Mouse (Mus musculus) heart, adult 9 months (tissue): ENCODE results near the gene E130114P18Rik.
A peak's percentile ranks its signal among the peaks of the same experiment; 100 is the strongest.

Experiments used
- DNase-seq, 2 experiments: peaks; one replicate each; pipeline ENCODE4 v3.0.0; 2022; ENCODE audit warnings: low spot score in 2 of 2

E130114P18Rik gene

GRCm38 (mm10) chr4:97696684-97697615, 80.9 kb downstream of the E130114P18Rik start:
- DNase-seq = no peak

- DNase-seq = peak; percentile 40 to 64
These were observed 82.4 kb downstream of the E130114P18Rik start for GRCm38 (mm10) chr4:97695414-97696040.

GRCm38 (mm10) chr4:97693931-97694330, 83.9 kb downstream of the E130114P18Rik start:
- peak; percentile 72 to 80 for DNase-seq

GRCm38 (mm10) chr4:97693054-97693453, 84.8 kb downstream of the E130114P18Rik start:
- DNase-seq = no peak

- no peak for DNase-seq
These were observed 87.5 kb downstream of the E130114P18Rik start for GRCm38 (mm10) chr4:97690384-97690766.

GRCm38 (mm10) chr4:97689456-97690383, 88.2 kb downstream of the E130114P18Rik start:
- DNase-seq = peak; percentile 83 to 85

GRCm38 (mm10) chr4:97686020-97686419, 91.9 kb downstream of the E130114P18Rik start:
- no peak for DNase-seq

GRCm38 (mm10) chr4:97676579-97676937, 101.3 kb downstream of the E130114P18Rik start:
- no peak for DNase-seq

GRCm38 (mm10) chr4:97675741-97676578, 101.9 kb downstream of the E130114P18Rik start:
- DNase-seq = no peak

- peak; percentile 17 to 50 for DNase-seq
These were observed 103.9 kb downstream of the E130114P18Rik start for GRCm38 (mm10) chr4:97673854-97674510.

- DNase-seq = no peak
These were observed 105.4 kb downstream of the E130114P18Rik start for GRCm38 (mm10) chr4:97672501-97672900.

GRCm38 (mm10) chr4:97671911-97672310, 106.0 kb downstream of the E130114P18Rik start:
- no peak for DNase-seq

GRCm38 (mm10) chr4:97670418-97670817, 107.5 kb downstream of the E130114P18Rik start:
- no peak for DNase-seq

- DNase-seq = no peak
These were observed 108.1 kb downstream of the E130114P18Rik start for GRCm38 (mm10) chr4:97669808-97670207.

GRCm38 (mm10) chr4:97665428-97665755, 112.5 kb downstream of the E130114P18Rik start:
- DNase-seq = no peak

GRCm38 (mm10) chr4:97664738-97665427, 113.0 kb downstream of the E130114P18Rik start:
- DNase-seq = peak; percentile 39 to 40

- no peak for DNase-seq
These were observed 114.0 kb downstream of the E130114P18Rik start for GRCm38 (mm10) chr4:97663922-97664321.

- DNase-seq = peak; percentile 27 to 40
These were observed 115.0 kb downstream of the E130114P18Rik start for GRCm38 (mm10) chr4:97662841-97663240.

GRCm38 (mm10) chr4:97661611-97662273, 116.1 kb downstream of the E130114P18Rik start:
- no peak for DNase-seq
